Mouse (Mus musculus): Measurements from ENCODE around the gene Gm44805.

DNA sequence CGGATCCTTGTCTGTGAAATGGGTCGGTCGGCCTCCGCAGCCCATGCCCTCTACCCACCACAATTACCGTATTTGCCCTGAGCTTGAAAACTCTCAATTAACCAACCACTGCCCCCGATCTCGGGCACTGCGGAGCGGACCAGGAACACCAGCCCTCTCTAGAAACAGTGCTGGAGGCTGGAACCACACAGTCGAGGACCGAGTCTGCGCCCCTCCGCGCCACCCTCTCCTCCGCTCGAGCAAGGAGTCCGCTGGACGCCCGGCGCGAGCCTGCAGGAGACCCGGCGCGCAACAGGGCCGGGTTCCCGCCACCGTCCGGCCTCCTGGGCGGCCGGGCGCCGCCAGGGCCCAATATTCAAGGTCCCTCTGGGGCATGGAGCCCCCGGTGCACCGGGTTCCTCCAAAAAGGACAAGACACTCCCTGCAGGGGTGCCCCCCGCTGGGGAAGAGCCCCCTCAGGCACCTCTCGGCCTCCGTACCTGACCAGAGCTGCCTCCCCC is 16.7 kb downstream of the Gm44805 start:
- TF ChIP-seq POLR2A (IDR thresholded peaks at IDR 0.05; ENCODE audit: borderline replicate concordance, extremely low read depth, insufficient read depth, insufficient read length, poor library complexity, severe bottlenecking) (no peak), CTCF (IDR thresholded peaks at IDR 0.05; ENCODE audit: borderline replicate concordance, extremely low read depth, insufficient read depth, insufficient read length) (no peak)
